Mouse (Mus musculus) gastrocnemius, adult 18-20 months (tissue): ENCODE results near the gene Vax1. TPM values are rescaled to one million over a fixed set of nuclear protein-coding genes. Genes with fewer than 3 reads are reported as not detected.

Experiments
- DNase-seq: peaks from one replicate; pipeline ENCODE4 v3.0.0; 2021; ENCODE audit warnings: low spot score
- total RNA-seq, 2 experiments: library from RNA; stranded (reverse); gene quantifications; 2 replicates each; pipeline ENCODE4 v1.2.3; 2021

Vax1 gene
- total RNA-seq, 2 experiments from 2014 or later, result not detected

DNA sequence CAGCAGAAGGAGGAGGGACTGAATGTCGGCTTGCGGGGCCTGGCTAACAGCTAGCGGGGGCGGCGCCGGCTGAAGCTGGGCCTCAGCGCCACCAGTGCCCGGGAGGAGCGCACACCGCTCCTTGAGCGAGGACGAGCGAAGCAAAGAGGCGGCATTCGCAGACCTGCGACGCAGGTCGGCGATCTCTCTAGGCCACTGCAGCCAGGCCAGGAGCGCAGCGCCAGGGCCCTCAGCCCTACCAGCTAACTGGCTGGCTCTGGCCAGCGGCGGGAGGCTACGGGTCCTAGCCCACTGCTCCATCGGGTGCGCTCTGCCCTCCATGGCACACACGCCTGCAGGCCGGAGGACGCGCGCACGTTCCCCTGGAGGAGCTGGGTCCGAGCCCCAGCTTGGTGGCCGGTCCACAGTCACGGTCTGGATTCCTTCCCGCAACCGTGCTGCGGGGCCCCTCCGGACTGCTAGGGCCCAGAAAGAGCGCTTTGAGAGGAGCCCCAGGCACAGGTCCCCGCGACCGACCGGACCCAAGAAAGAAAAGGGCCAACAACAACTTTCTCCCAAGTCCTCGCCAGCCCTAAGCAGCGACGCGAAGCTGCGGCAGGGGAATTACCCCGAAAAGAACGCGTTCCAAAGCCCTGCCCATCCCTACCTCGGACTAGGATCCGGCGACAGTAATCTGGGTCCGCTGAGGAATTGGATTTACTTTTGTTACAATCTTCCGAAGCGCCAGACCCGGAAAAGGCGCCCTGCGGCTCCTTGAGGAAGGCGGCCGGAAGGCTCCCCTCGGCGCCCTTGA, 517 bp downstream of the Vax1 start:
- no peak for DNase-seq

GRCm38 (mm10) chr19:59168386-59168905, 1.4 kb downstream of the Vax1 start:
- no peak for DNase-seq

- no peak for DNase-seq
Measured at GRCm38 (mm10) chr19:59167871-59168270, 2.0 kb downstream of the Vax1 start.

GRCm38 (mm10) chr19:59166879-59167278, 3.0 kb downstream of the Vax1 start:
- DNase-seq, result no peak

DNA sequence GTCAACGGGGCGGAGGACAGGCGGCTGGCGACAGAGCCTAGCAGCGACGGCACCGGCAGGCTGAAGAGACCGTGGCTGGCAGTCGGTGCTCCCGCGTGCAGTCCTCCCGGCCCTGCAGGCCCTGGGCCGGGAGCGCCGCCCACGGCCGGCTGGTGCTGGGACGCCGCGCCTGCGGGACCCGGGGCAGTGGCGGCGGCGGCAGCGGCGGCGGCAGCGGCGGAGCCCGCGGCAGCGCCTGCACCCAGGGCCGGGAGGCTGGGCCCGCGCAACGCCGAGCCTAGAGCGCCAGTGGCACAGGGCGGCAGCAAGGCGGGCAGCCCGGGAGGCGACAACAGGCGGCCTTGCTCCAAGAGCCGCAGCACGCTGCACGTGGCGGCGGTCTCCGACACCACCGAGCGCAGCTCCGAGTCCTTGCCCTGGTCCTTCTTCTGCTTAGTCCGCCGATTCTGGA, 3.5 kb downstream of the Vax1 start:
- DNase-seq, result no peak

DNA sequence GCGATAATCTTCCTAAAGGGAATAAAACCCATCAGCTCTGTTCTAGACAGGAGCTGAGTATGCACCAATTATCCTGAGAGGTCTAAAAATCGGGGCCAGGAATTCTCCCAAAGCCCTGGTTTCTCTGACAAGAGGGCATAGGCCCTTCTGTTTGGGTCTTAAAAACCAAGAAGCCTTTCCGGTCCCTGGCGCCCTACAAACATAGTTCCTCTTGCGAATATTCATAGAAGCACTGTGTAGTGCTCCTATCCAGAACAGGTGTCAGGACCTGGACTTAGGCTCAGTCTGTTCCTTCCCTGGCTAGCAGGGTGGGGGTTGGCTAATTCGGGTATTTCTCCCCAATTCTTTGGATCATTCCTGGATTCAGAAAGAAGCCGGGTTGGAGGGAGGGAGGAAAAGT, 4.3 kb downstream of the Vax1 start:
- no peak for DNase-seq

GRCm38 (mm10) chr19:59164896-59165560, 4.8 kb downstream of the Vax1 start:
- DNase-seq, result no peak

DNA sequence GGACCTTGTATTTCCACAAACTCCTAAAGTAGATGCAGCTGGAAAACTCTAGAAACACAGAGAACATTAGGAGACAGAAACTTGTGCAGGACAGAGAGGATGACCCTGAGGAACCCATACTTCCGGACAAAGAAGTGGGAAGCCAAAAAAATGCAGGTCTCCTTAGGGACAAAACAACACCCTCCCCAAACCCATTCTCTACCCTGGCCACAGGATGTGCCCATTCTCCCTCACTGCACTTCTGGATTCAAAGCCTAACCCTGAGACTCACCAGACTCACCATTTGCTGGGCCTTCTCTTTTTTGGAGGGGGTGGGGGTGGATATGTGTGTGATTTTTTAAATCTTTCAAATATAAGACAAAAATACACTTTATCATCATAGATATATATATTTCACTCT, 5.7 kb downstream of the Vax1 start:
- no peak for DNase-seq

DNA sequence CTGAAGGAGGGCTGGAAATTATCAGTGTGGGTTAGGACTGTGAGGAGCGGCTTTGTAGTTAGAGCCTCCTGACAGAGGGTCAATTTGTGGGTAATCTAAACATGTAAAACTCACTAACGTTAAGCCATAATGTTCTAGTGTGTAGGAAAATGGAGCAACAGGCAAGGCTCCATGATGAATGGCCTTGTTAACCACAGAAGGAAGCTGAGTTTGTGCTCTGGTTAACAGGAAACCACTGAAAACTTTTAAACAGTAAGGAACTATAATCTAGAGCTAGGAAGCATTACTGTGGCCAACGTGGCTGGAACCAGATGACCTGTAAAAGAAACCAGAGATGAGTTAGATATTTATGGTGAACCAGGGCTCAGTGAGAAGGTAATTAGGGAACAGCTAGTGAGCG, 13.2 kb downstream of the Vax1 start:
- no peak for DNase-seq

DNA sequence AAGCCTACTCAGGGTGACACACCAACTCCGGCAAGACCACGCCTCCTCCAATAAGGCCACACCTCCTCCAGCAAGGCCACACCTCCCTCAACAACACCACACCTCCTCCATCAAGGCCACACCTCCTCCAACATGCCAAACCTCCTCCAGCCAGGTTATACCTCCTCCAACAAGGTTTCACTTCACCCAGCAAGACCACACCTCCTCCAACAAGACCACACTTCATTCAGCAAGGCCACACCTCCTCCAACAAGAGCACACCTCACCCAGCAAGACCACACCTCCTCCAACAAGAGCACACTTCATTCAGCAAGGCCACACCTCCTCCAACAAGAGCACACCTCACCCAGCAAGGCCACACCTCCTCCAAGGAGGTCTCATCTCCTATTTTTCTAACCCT, 15.7 kb downstream of the Vax1 start:
- DNase-seq, result no peak

- DNase-seq, result no peak
Measured at GRCm38 (mm10) chr19:59145492-59146140, 24.2 kb downstream of the Vax1 start.

- no peak for DNase-seq
Measured at GRCm38 (mm10) chr19:59145064-59145463, 24.8 kb downstream of the Vax1 start.

DNA sequence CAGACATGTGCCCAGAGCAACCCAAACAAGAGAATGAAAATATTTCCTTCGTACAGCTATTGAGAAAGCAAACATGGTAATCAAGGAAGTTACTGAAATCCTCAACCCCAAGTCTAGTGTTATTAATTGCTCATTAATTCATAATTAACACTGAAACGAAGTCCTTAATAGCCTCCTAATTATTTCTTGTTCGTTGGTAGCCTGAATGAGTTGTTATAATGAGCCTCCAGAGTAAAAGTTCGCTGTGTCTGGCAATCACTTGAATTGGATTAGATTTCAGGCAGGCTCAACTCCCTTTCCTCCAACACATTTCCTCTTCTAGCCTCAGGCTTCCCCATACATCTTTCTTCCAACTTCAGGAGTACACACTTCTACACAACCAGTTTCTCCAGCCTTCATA, 27.6 kb downstream of the Vax1 start:
- no peak for DNase-seq

- DNase-seq, result no peak
Measured at GRCm38 (mm10) chr19:59135387-59135786, 34.5 kb downstream of the Vax1 start.

GRCm38 (mm10) chr19:59134916-59135315, 34.9 kb downstream of the Vax1 start:
- DNase-seq, result no peak

GRCm38 (mm10) chr19:59133202-59133601, 36.7 kb downstream of the Vax1 start:
- no peak for DNase-seq

GRCm38 (mm10) chr19:59129671-59130070, 40.2 kb downstream of the Vax1 start:
- no peak for DNase-seq

DNA sequence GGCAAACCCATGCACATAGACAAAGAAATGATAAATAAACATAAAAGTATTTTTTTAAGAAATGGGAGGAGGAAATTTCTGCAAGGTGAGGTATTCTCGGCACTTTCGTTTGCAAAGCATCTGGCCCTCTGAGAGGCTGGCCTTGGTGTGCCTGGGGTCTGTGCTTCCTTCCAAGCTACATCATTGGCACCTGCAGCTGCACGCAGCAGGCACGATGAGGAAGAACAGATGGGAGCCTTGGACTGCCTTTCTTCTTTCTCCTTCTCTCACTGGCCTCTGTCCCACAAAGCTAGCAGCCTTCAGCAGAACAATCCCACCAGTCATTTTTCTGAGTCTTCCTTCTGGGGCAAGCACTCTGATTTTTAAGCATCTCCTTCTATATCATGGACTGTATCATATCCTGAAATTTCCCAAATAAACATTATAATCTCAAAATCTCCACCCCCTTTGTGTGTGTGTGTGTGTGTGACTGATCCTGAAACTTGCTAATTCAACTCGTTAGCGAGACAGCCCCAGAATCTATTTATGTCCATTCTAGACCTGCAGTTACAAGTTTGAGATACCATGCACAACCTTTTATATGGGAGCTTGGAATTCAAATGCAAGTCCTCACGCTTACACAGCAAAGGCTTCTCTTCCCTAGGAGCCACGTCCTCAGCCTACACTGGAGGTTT, 41.2 kb downstream of the Vax1 start:
- no peak for DNase-seq

- DNase-seq, result no peak
Measured at GRCm38 (mm10) chr19:59127424-59127823, 42.4 kb downstream of the Vax1 start.
